Mouse (Mus musculus): ENCODE results near the gene Polr2f. TPM values are rescaled to one million over a fixed set of nuclear protein-coding genes. Genes with fewer than 3 reads are reported as not detected.
A peak's percentile ranks its signal among the peaks of the same experiment; 100 is the strongest.

Polr2f gene
- total RNA-seq, 2 experiments from 2014 or later: 137 to 150 TPM

- no peak for DNase-seq (ENCODE audit: low spot score in 2 of 2)
Observed at GRCm38 (mm10) chr15:79115276-79115675, 25.5 kb upstream of the Polr2f start.

GRCm38 (mm10) chr15:79119491-79119890, 21.3 kb upstream of the Polr2f start:
- DNase-seq (ENCODE audit: low spot score in 2 of 2): no peak

GRCm38 (mm10) chr15:79122119-79122518, 18.7 kb upstream of the Polr2f start:
- DNase-seq (ENCODE audit: low spot score in 2 of 2): no peak

- DNase-seq (ENCODE audit: low spot score in 2 of 2): no peak
Observed at GRCm38 (mm10) chr15:79122546-79122945, 18.3 kb upstream of the Polr2f start.

GRCm38 (mm10) chr15:79123751-79124150, 17.1 kb upstream of the Polr2f start:
- DNase-seq (ENCODE audit: low spot score in 2 of 2): no peak

GRCm38 (mm10) chr15:79124331-79124875, 16.4 kb upstream of the Polr2f start:
- no peak for DNase-seq (ENCODE audit: low spot score in 2 of 2)

GRCm38 (mm10) chr15:79126217-79126932, 14.4 kb upstream of the Polr2f start:
- peak; percentile 52 to 56 for DNase-seq (ENCODE audit: low spot score in 2 of 2)

GRCm38 (mm10) chr15:79127101-79127500, 13.7 kb upstream of the Polr2f start:
- DNase-seq (ENCODE audit: low spot score in 2 of 2): no peak

- no peak for DNase-seq (ENCODE audit: low spot score in 2 of 2)
Observed at GRCm38 (mm10) chr15:79128208-79128607, 12.6 kb upstream of the Polr2f start.

GRCm38 (mm10) chr15:79129311-79129710, 11.5 kb upstream of the Polr2f start:
- DNase-seq (ENCODE audit: low spot score in 2 of 2): no peak

GRCm38 (mm10) chr15:79130782-79131181, 10.0 kb upstream of the Polr2f start:
- DNase-seq (ENCODE audit: low spot score in 2 of 2): no peak

- peak; percentile 69 to 74 for DNase-seq (ENCODE audit: low spot score in 2 of 2)
Observed at GRCm38 (mm10) chr15:79131442-79131841, 9.4 kb upstream of the Polr2f start.

GRCm38 (mm10) chr15:79133191-79133661, 7.6 kb upstream of the Polr2f start:
- no peak for DNase-seq (ENCODE audit: low spot score in 2 of 2)

- DNase-seq (ENCODE audit: low spot score in 2 of 2): no peak
Observed at GRCm38 (mm10) chr15:79134496-79135270, 6.1 kb upstream of the Polr2f start.

GRCm38 (mm10) chr15:79135332-79135731, 5.5 kb upstream of the Polr2f start:
- DNase-seq (ENCODE audit: low spot score in 2 of 2): no peak

- DNase-seq (ENCODE audit: low spot score in 2 of 2): no peak
Observed at GRCm38 (mm10) chr15:79135783-79136575, 4.8 kb upstream of the Polr2f start.

- DNase-seq (ENCODE audit: low spot score in 2 of 2): no peak
Observed at GRCm38 (mm10) chr15:79139640-79140039, 1.2 kb upstream of the Polr2f start.

GRCm38 (mm10) chr15:79141566-79141917, 733 bp downstream of the Polr2f start:
- no peak for DNase-seq (ENCODE audit: low spot score in 2 of 2)

- DNase-seq (ENCODE audit: low spot score in 2 of 2): no peak
Observed at GRCm38 (mm10) chr15:79143316-79143715, 2.5 kb downstream of the Polr2f start.

- no peak for DNase-seq (ENCODE audit: low spot score in 2 of 2)
Observed at GRCm38 (mm10) chr15:79144021-79144420, 3.2 kb downstream of the Polr2f start.

- DNase-seq (ENCODE audit: low spot score in 2 of 2): no peak
Observed at GRCm38 (mm10) chr15:79145522-79145921, 4.7 kb downstream of the Polr2f start.
